18 mouse cellular contexts compared by ENCODE assay signal in genomic region chr17:13391020-13391419, GRCm38 (mm10). TPM values are rescaled to one million over a fixed set of nuclear protein-coding genes. Genes with fewer than 3 reads are reported as not detected.
ATAC-seq lines count a peak whose summit lies in the region.
"Not testable (repeated sequence)": the region's sequence is repeated elsewhere in the genome, so short reads cannot be mapped to it uniquely, and the experiment has no call there.
"Had no signal": no experiment of that assay in that cellular context is flagged by ENCODE, and none has a peak within 500 bp of the region (broad histone marks: within the 10 kb centered on the region; RNA-seq: fewer than 3 reads in every experiment).

No protein-coding gene starts in this region.

- H3K9ac ChIP-seq in forebrain, embryonic 13.5 days; forebrain, embryonic 16.5 days (replicated peaks; ENCODE audit: low read depth, low read length); hindbrain, embryonic 13.5 days; hindbrain, embryonic 16.5 days (ENCODE audit: low read depth, low read length); midbrain, embryonic 15.5 days; neural tube, embryonic 12.5 days; neural tube, embryonic 15.5 days (replicated peaks): not testable (repeated sequence)

- WGBS in forebrain, embryonic 13.5 days = 85% methylated on average over 1 of the region's 4 CpGs
- WGBS in forebrain, embryonic 16.5 days = no CpG with 5 or more reads among the region's 4 CpGs
- WGBS in hindbrain, embryonic 13.5 days = 87% methylated on average over 1 of the region's 4 CpGs
- WGBS in hindbrain, embryonic 16.5 days = no CpG with 5 or more reads among the region's 4 CpGs
- 83% methylated on average over 1 of the region's 4 CpGs for WGBS in midbrain, embryonic 15.5 days
- 88% methylated on average over 1 of the region's 4 CpGs for WGBS in neural tube, embryonic 12.5 days
- 95% methylated on average over 1 of the region's 4 CpGs for WGBS in neural tube, embryonic 15.5 days

- not testable (repeated sequence) for H3K4me1 ChIP-seq in forebrain, embryonic 13.5 days; forebrain, embryonic 16.5 days (replicated peaks; ENCODE audit: control insufficient read depth, insufficient read depth, low read length); hindbrain, embryonic 13.5 days (replicated peaks); hindbrain, embryonic 16.5 days (ENCODE audit: control insufficient read depth, insufficient read depth, low read depth, low read length); midbrain, embryonic 15.5 days; neural tube, embryonic 12.5 days; neural tube, embryonic 15.5 days

- not testable (repeated sequence) for H3K27ac ChIP-seq in forebrain, embryonic 13.5 days; forebrain, embryonic 16.5 days (ENCODE audit: low read length); hindbrain, embryonic 13.5 days; hindbrain, embryonic 16.5 days (ENCODE audit: low read depth, low read length); midbrain, embryonic 15.5 days; neural tube, embryonic 12.5 days; neural tube, embryonic 15.5 days (replicated peaks)

- not testable (repeated sequence) for H3K4me3 ChIP-seq in forebrain, embryonic 13.5 days; forebrain, embryonic 16.5 days (replicated peaks; ENCODE audit: low read length); hindbrain, embryonic 13.5 days; hindbrain, embryonic 16.5 days (ENCODE audit: low read length); midbrain, embryonic 15.5 days; neural tube, embryonic 12.5 days; neural tube, embryonic 15.5 days (replicated peaks)

- H3K4me2 ChIP-seq in forebrain, embryonic 13.5 days; forebrain, embryonic 16.5 days (ENCODE audit: low read length); hindbrain, embryonic 13.5 days; hindbrain, embryonic 16.5 days (ENCODE audit: low read length); midbrain, embryonic 15.5 days; neural tube, embryonic 12.5 days (replicated peaks); neural tube, embryonic 15.5 days: not testable (repeated sequence)

- peak; percentile 81 for ATAC-seq in forebrain, embryonic 13.5 days
- ATAC-seq in forebrain, embryonic 16.5 days = peak; percentile 87
- peak; percentile 31; the same call in 1 of the 2 replicates for ATAC-seq in hindbrain, embryonic 13.5 days (ENCODE audit: low FRiP score)
- peak; percentile 90 for ATAC-seq in hindbrain, embryonic 16.5 days
- ATAC-seq in midbrain, embryonic 15.5 days (replicated peaks) = peak; percentile 91
- 0 out of 2 replicates have a peak, but pooled peaks have one; percentile 6 for ATAC-seq in neural tube, embryonic 12.5 days (ENCODE audit: low FRiP score, low read depth)
- peak; percentile 81 for ATAC-seq in neural tube, embryonic 15.5 days (ENCODE audit: low FRiP score)

- H3K9me3 ChIP-seq in forebrain, embryonic 13.5 days (replicated peaks) = peaks cover 17% of the 10 kb centered on the region
- not testable (repeated sequence) for H3K9me3 ChIP-seq in forebrain, embryonic 16.5 days (ENCODE audit: control insufficient read depth, low read length); hindbrain, embryonic 16.5 days (ENCODE audit: control insufficient read depth, low read length); midbrain, embryonic 15.5 days; neural tube, embryonic 15.5 days (replicated peaks)
- peaks cover 18% of the 10 kb centered on the region for H3K9me3 ChIP-seq in hindbrain, embryonic 13.5 days
- peaks cover 12% of the 10 kb centered on the region for H3K9me3 ChIP-seq in neural tube, embryonic 12.5 days

- H3K27me3 ChIP-seq in forebrain, embryonic 13.5 days; forebrain, embryonic 16.5 days (replicated peaks; ENCODE audit: control insufficient read depth, insufficient read depth, low read length); hindbrain, embryonic 13.5 days; hindbrain, embryonic 16.5 days (replicated peaks; ENCODE audit: control insufficient read depth, insufficient read depth, low read length); midbrain, embryonic 15.5 days (replicated peaks); neural tube, embryonic 12.5 days (replicated peaks); neural tube, embryonic 15.5 days (replicated peaks): not testable (repeated sequence)

- H3K36me3 ChIP-seq in forebrain, embryonic 13.5 days (ENCODE audit: poor library complexity, severe bottlenecking); forebrain, embryonic 16.5 days (ENCODE audit: control insufficient read depth, insufficient read depth); hindbrain, embryonic 13.5 days; hindbrain, embryonic 16.5 days (ENCODE audit: control insufficient read depth, insufficient read depth, low read length); midbrain, embryonic 15.5 days (replicated peaks); neural tube, embryonic 12.5 days; neural tube, embryonic 15.5 days: not testable (repeated sequence)

RNA-seq across cellular contexts. Expression of gene Tcp10c, which starts 36.6 kb away (rescaled TPM):
- 0.06 TPM in 1 of 2 replicates, not detected in the other for polyA plus RNA-seq in forebrain, embryonic 13.5 days (2015; fragmentation: Nextera tagmentation; extraction: Ambion mirVana)
- not detected in 2 replicates for polyA plus RNA-seq in forebrain, embryonic 16.5 days (2015; fragmentation: Nextera tagmentation; extraction: Ambion mirVana)
- not detected in 2 replicates for polyA plus RNA-seq in hindbrain, embryonic 13.5 days (2015; fragmentation: Nextera tagmentation; extraction: Ambion mirVana)
- polyA plus RNA-seq in hindbrain, embryonic 16.5 days (2015; fragmentation: Nextera tagmentation; extraction: Ambion mirVana) = not detected in 2 replicates
- polyA plus RNA-seq in midbrain, embryonic 15.5 days (2015; fragmentation: Nextera tagmentation; extraction: Ambion mirVana) = not detected in 2 replicates
- polyA plus RNA-seq in neural tube, embryonic 12.5 days (2016; fragmentation: Nextera tagmentation; extraction: Ambion mirVana) = not detected in 2 replicates
- polyA plus RNA-seq in neural tube, embryonic 15.5 days (2015; fragmentation: Nextera tagmentation; extraction: Ambion mirVana) = not detected in 2 replicates
- polyA plus RNA-seq: activated CD4-positive, CD25-positive, alpha-beta regulatory T cell, adult 4 months; brain, embryonic 14.5 days; embryonic facial prominence, embryonic 10.5 days; embryonic facial prominence, embryonic 13.5 days; erythroblast, embryonic 14.5 days; forebrain, embryonic 12.5 days; heart, embryonic 12.5 days; heart, embryonic 15.5 days; hindbrain, embryonic 10.5 days; intestine, embryonic 14.5 days; intestine, postnatal 0 days had no signal

Comparison
In these comparisons a context has a peak if more than half of its experiments do, and no peak if none do; other contexts are left out.
1. ATAC-seq: peak in every context shown above with its lines; median percentile 91 in midbrain, embryonic 15.5 days; 90 in hindbrain, embryonic 16.5 days; 87 in forebrain, embryonic 16.5 days; 81 in forebrain, embryonic 13.5 days; 81 in neural tube, embryonic 15.5 days; 31 in hindbrain, embryonic 13.5 days; 6 in neural tube, embryonic 12.5 days.